Mouse (Mus musculus): ENCODE measurements around the gene Rcor2.

Rcor2 gene

GRCm38 (mm10) chr19:7265478-7266191 is 1.5 kb upstream of the Rcor2 start:
- DNase-seq (ENCODE audit: low spot score): peak; percentile 62

- no peak for DNase-seq (ENCODE audit: low spot score)
Observed at GRCm38 (mm10) chr19:7266421-7266831, 699 bp upstream of the Rcor2 start.

GRCm38 (mm10) chr19:7267781-7268721 is 926 bp downstream of the Rcor2 start:
- peak; percentile 89 for DNase-seq (ENCODE audit: low spot score)

DNA sequence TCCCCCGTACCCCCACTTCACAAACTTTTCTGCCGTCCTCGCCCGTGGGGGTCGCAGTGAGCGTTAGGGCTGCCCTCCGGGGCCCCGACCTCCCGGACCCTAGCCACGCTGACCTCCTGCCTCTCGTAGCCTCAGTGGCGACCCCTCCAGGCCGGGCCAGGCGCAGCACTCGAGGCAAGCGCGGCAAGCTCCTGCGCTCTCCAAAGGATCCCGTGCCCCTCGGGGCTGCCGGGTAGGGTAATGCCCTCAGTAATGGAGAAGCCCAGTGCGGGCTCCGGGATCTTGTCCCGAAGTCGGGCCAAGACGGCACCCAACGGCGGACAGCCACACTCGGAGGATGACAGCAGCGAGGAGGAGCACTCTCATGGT is 1.6 kb downstream of the Rcor2 start:
- peak; percentile 93 for DNase-seq (ENCODE audit: low spot score)

DNA sequence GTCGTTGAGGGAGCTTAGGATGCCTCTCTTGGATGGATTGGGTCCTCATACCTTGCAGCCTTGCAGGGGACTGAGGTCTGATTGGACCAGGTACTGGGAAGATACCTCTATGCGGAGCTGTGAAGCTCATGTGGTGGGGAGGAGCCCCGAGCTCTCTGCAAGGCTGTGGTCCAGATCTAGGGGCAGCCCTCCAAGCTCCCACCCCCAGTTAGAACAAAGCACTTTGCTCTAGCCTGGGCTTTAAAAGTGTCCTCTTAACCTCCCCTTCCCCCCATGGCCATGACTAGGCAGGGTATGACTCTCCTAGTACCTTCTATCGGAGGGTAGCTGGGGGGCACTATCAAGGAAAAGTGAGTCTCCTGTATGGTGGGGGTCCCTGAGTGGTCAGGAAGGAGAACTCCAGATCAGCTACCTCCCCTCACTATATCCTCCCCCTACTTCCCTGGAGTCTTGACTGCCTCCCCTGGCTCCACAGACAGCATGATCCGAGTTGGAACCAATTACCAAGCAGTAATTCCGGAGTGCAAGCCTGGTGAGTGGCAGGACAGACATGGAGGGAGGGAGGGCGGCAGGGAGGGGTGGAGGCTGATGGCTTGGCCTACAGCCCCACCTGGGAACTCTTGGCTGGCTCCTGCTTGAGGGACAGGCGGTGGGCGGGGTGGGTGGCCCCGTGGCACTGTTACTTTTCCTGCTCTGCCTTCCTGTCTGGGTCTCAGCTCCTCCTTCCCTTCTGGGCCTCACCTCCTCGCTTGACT is 2.3 kb downstream of the Rcor2 start:
- no peak for DNase-seq (ENCODE audit: low spot score)

DNA sequence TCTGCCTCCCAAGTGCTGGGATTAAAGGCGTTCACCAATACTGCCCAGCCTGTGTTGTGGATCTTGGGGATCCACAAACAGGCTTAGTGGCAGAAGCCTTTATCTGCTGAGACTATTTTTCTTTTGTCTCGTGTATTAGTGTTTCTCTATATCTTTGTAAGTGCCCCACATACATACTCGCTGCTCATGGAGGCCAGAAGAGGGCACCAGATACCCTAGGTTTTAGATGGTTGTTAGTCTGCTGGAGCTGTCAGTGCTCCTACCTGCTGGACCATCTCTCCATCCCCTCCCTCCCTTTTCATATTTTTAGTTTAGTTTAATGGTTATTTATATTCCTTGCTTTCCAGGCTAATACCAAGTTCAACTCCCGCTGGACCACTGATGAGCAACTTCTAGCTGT is 6.4 kb downstream of the Rcor2 start:
- DNase-seq (ENCODE audit: low spot score): no peak

- no peak for DNase-seq (ENCODE audit: low spot score)
Observed at GRCm38 (mm10) chr19:7274326-7274990, 7.3 kb downstream of the Rcor2 start.

DNA sequence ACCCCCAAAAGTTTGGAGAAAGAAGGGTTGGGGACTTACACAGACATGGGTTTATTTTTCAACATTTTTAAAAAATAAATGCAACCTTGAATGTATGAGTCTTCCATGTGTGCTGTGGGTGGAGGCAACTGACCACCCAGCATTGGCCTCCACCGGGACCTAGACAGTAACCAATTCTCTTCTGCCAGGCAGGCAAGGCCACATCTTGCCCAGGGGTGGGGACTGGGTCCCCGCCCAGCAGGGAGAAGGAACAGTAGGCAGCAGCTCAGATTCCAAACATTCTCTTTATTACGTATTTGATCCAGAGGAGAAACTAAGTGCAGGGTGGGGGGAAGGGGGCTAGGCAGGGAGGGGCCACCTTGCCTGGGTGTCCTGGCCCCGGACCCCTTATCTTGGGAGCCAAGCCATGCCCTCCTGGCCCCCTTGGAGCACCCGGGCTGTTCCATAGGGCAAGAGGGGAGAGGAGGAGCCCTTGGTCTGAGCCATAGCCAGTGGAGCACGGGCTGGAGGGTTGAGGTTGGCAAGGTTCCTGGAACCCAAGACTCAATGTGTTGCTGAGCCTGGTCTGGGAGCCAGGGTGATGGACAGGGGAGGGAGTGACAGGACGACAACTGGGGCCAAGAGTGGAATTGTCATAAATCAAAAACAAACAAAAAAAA is 8.1 kb downstream of the Rcor2 start:
- no peak for DNase-seq (ENCODE audit: low spot score)

DNA sequence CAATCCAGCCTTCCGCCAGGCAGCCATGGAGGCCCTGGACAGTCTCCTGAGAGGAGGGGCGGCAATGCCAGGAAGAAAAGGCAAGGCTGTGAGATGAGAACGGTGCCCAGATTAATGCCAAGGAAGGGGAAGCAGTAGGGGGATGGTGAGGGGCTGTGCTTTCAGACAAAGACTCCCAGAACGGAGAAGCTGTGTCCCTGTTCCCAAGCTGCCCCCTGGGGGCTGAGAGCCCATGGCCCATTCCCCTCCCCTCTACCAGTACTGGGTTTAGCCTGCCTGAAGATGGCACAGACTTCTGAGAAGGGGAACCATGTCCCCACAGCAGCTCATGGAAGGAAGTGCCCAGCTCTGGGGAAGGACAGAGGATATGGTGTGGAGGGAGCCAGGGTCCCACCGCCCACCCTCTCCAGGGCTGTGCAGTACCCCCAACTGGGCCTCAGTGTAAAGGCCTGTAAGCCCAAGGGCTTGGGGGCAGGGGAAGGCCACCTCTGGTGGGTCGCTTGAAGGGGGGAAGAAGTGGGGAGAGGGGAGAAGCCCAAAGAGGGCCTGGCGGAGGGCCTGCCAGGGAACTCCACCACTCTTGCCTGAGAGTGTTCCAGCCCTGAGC is 9.0 kb downstream of the Rcor2 start:
- DNase-seq (ENCODE audit: low spot score): no peak

DNA sequence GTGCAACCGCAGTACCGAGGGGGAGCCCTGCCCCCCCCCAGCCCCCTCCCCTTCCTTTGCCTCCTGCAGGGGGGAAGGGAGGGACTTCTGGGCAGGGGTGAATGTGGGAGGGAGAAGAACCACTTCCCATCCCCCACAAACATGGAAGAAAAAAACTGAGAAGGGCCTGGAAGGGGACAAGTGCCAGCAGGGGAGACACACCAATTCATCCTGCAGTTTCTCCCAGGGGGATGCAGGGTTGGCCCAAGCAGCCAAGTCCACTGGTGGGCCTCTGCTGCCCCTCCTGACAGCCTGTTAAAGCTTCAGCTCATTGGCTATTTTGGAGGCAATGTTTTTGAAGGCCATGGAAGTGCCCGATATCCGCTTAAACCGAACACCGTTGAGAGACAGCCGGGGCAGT is 9.7 kb downstream of the Rcor2 start:
- no peak for DNase-seq (ENCODE audit: low spot score)

DNA sequence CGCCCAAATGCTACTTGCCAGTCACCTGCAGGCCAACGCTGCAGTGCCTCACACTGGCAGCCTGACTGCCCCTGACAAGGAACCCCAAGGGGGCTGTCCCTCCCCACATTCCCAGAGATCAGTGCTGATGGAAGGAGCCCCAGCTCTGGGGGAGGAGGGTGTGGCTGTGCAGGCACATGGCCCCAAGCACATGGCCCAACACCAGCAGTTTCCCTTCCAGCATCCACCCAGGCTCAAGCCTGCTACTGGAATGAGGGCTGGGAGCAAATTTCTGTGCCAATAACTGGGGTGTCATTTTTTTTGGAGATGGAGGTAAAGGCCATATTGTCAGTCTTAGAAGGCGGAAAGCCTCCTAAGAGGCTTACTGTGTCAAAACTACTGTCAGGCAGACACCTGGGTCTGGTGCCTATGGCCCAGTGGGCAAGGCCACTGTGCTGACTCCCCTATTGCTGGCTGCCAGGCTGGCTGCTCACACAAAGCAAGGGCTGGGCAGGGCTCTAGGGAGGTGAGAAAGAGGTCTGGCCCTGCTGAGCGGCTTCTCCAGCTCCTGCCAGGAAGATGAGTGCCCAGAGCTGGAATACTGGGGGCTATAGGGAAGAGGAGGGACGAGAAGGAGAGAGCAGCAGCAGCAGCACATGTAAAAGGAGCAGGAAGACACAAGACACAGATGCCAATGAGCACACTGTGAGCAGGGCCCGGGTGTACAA is 11.2 kb downstream of the Rcor2 start:
- no peak for DNase-seq (ENCODE audit: low spot score)

DNA sequence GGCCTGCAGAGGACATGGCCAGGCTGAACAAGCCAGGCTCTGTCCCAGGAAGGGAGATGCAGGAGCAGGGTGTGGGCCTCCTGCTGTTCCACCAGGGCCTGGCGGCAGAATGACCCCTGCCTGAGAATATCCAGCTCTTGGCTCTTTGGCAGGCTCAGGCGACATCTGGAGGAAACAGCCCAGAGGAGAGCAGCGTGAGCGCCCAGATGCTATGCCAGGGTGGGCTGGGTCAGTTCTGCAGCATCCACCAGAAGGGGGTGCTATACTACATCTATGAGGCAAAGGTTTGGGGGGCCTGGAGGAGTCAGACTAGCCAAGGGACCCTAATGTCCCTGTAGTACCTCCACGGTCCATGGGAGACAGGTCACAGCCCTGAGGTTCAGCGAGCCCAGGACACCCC is 12.0 kb downstream of the Rcor2 start:
- DNase-seq (ENCODE audit: low spot score): peak; percentile 64

DNA sequence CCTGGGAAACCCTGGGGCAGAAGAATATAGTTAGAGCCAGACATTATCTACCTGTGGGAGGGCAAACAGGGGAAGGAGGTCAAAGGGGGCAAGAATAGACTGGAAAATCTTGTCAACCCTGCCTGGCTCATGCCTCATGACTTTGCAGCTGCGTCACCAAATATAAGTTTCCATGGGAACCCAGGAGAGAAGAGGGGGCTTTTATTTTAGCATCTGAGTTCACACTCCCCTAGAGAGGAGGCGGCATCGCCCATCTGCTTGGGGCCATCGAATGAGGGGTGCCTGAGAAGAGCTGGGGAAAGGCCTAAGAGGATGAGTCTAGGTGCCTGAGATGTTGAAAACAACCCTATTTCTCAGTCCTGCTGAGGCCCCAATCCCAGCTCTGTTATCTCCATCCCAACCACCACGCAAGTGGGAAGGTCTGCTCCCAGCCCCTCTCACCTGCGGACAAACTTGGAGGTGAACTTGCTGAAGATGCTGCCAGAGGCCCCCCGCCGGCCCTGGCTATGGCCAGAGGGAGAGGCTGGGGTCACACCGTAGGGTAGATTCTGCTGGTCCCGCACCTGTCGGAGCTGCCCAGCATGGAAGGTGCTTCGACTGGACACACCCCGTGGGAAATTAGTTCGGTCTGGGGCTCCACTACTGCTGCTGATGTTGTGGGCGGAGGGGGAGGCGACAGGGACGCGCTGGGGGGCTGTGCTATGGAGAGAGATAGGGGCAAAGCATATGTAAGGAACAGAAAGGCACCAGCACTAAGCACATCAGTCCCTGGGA is 13.6 kb downstream of the Rcor2 start:
- DNase-seq (ENCODE audit: low spot score): no peak

DNA sequence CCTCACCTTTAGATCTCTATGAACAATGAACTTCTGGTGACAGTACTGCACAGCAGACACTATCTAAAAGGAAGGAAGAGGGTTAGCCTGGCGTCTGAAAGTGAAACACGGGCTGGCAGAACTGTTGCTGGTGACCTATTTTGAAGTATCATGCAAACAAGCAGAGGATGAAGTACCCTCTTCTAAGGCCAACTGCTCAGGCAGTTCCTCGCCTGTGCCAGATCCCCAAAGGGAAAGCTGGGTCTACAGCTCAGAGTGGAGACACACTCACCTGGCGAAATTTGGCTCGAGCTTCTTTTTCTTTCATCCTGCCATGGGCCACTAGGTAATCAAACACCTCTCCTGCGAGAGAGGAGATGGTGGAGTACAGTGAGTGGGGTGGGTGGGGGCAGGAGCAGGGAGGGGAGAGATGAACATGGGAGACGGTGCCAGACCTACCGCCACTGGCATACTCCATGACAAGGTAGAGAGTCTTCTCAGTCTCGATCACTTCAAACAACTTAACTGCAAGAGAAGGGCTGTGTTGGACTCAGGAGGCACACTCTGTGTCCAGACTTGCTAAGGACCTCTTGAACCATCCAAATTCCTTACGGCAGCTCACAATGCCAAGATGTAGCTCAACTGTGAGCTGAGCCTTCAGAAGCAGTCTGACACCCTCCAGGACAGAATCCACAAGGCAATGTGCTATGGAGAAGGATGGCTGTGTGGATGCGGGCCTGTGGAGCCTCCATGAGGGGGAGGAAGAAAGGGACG is 19.6 kb downstream of the Rcor2 start:
- DNase-seq (ENCODE audit: low spot score): no peak

DNA sequence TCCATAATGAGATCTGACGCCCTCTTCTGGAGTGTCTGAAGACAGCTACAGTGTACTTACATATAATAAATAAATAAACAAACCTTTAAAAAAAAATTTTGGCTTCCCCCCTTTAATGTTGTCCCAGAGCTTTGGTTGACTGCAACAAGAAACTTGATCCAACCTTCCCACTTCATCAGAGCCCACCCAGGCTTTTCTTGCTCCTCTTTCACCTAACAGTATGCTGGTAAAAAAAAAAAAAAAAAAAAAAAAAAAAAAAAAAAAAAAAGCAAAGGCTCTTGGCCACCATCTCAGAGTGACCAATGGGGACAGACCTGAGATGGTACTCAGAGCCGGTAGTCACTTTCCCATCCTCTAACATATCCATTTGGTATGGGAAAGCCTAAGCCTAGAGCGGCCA is 21.2 kb downstream of the Rcor2 start:
- DNase-seq (ENCODE audit: low spot score): no peak

DNA sequence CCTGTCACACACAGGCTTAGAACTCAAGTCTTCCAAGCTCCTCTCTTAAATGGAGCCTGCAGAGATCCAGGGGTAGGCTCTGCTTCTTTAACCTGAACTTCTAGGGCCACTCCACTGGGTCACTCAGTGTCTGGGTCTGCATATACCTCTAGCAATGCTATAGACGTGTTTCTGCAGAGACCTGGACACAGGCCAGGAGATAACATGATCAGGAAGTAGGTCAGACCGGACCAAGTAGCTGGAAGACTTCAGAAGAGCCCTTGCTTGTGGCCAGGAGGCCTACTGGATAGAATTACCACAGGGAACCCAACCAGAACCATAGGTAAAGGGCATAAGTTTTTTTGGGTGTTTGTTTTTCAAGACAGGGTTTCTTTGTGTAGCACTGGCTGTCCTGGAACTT is 22.6 kb downstream of the Rcor2 start:
- no peak for DNase-seq (ENCODE audit: low spot score)

DNA sequence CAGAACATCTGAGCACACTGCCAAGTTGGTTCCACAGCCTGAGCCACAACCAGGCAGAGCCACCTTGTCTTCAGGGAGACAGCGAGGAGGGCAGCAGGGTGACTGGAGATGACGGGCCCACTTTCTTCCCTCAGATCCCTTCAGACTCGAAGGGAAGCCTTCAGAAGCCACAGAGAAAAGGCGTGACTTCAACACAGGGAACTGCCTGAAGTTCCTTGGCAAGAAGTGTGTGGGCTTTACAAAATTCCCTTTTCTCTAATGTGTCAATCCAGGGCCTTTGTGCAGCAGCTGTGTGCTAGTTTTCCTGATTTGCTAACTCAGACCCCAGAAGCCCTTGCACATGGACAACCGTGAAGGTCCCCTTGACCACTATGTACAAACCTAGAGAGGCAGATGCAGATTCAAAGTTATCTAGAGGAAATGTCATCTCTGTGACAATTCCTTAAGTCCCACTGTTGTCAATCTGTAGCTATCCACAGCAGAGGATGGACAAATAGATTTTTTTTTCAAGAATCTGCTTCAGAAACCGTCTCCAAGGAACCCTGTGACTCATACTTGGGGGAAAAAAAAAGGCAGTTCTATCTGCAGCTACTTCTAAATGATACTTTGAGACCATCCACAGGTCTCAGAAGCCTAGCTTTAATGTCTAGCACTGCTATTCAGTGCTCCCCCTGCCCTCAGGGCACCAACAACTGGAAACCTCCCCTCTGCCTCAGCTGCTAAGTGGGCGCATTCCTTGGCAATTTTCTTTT is 25.0 kb downstream of the Rcor2 start:
- DNase-seq (ENCODE audit: low spot score): no peak
